In genomic region chr17:13036627-13037192, GRCm38 (mm10) we compare ENCODE assay signal across 11 mouse cellular contexts. TPM values are rescaled to one million over a fixed set of nuclear protein-coding genes. Genes with fewer than 3 reads are reported as not detected.
"Had no signal": no experiment of that assay in that cellular context is flagged by ENCODE, and none has a peak within 500 bp of the region (broad histone marks: within the 10 kb centered on the region; RNA-seq: fewer than 3 reads in every experiment).

No protein-coding gene starts in this region.

RNA-seq across cellular contexts. Expression of gene Gpr31b, which starts 15.4 kb away (rescaled TPM):
- polyA plus RNA-seq: limb, embryonic 11.5 days; liver, embryonic 11.5 days; liver, postnatal 0 days; lung, embryonic 14.5 days; lung, postnatal 0 days; midbrain, embryonic 10.5 days; myocyte; neural tube, embryonic 13.5 days had no signal

RNA-seq across cellular contexts. Expression of gene Tcp10b, which starts 24.2 kb away (rescaled TPM):
- polyA plus RNA-seq: kidney, embryonic 15.5 days; limb, embryonic 11.5 days; liver, embryonic 11.5 days; liver, postnatal 0 days; lung, embryonic 14.5 days; myocyte; small intestine, adult 2 months; spleen, adult 2 months had no signal
